Mouse (Mus musculus): ENCODE measurements around the gene Nadk. TPM values are rescaled to one million over a fixed set of nuclear protein-coding genes. Genes with fewer than 3 reads are reported as not detected.

The Nadk gene
- total and polyA plus RNA-seq, 3 experiments = 28.4 to 42.0 (median 33.2) TPM

- Histone ChIP-seq H3K27ac (no peak overlapping the region), H3K79me2 (replicated peaks; ENCODE audit: control insufficient read depth, insufficient read depth, low read length) (peaks cover 6% of the 10 kb centered on the region), H3K27me3 (ENCODE audit: control insufficient read depth, insufficient read depth, low read length) (no peaks in the 10 kb centered on the region), H3K4me3 (no peak overlapping the region), H3K4me1 (ENCODE audit: control insufficient read depth, insufficient read depth, low read length) (peaks cover 5% of the 10 kb centered on the region), H3K36me3 (ENCODE audit: control insufficient read depth, insufficient read depth, low read length) (peaks cover 44% of the 10 kb centered on the region), H3K9ac (ENCODE audit: low read depth, low read length) (no peak overlapping the region)
- no peak for DNase-seq
- WGBS = 61% methylated on average over 3 of the region's 3 CpGs
- TF ChIP-seq EP300 (IDR thresholded peaks at IDR 0.05; ENCODE audit: insufficient read depth, low read depth, low read length) (no peak), POLR2A (IDR thresholded peaks at IDR 0.05; ENCODE audit: insufficient read depth, low read depth, low read length) (no peak), CTCF (IDR thresholded peaks at IDR 0.05) (no peak)
- intact Hi-C loops (cut with DNase I) = loop anchor here (5.0 kb wide), 1 partner anchor 42 kb away; no protein-coding TSS in a partner anchor
These were observed 32.9 kb upstream of the Nadk start for GRCm38 (mm10) chr4:155529294-155529693.

GRCm38 (mm10) chr4:155549993-155550392 lies 12.2 kb upstream of the Nadk start:
- Histone ChIP-seq H3K79me2 (replicated peaks; ENCODE audit: control insufficient read depth, insufficient read depth, low read length) (peaks cover 2% of the 10 kb centered on the region), H3K27me3 (ENCODE audit: control insufficient read depth, insufficient read depth, low read length) (no peaks in the 10 kb centered on the region), H3K4me3 (no peak overlapping the region), H3K4me1 (ENCODE audit: control insufficient read depth, insufficient read depth, low read length) (no peaks in the 10 kb centered on the region; the same call in none of the 2 replicates), H3K36me3 (ENCODE audit: control insufficient read depth, insufficient read depth, low read length) (peaks cover 11% of the 10 kb centered on the region), H3K27ac (no peak overlapping the region), H3K9ac (ENCODE audit: low read depth, low read length) (no peak overlapping the region)
- intact Hi-C loops (cut with DNase I) = no loop called here
- DNase-seq = no peak
- WGBS = 77% methylated on average over 7 of the region's 7 CpGs
- TF ChIP-seq POLR2A (IDR thresholded peaks at IDR 0.05; ENCODE audit: insufficient read depth, low read depth, low read length) (no peak), EP300 (IDR thresholded peaks at IDR 0.05; ENCODE audit: insufficient read depth, low read depth, low read length) (no peak), CTCF (IDR thresholded peaks at IDR 0.05) (no peak)

GRCm38 (mm10) chr4:155550446-155550845 lies 11.7 kb upstream of the Nadk start:
- intact Hi-C loops (cut with DNase I) = no loop called here
- H3K4me1 ChIP-seq (ENCODE audit: control insufficient read depth, insufficient read depth, low read length) = no peaks in the 10 kb centered on the region; the same call in none of the 2 replicates
- no peaks in the 10 kb centered on the region for H3K27me3 ChIP-seq (ENCODE audit: control insufficient read depth, insufficient read depth, low read length)
- H3K79me2 ChIP-seq (replicated peaks; ENCODE audit: control insufficient read depth, insufficient read depth, low read length) = peaks cover 2% of the 10 kb centered on the region
- no peak for TF ChIP-seq EP300 (IDR thresholded peaks at IDR 0.05; ENCODE audit: insufficient read depth, low read depth, low read length)
- no peak for TF ChIP-seq CTCF (IDR thresholded peaks at IDR 0.05)
- TF ChIP-seq POLR2A (IDR thresholded peaks at IDR 0.05; ENCODE audit: insufficient read depth, low read depth, low read length) = no peak
- 55% methylated on average over 2 of the region's 2 CpGs for WGBS
- no peak overlapping the region for H3K4me3 ChIP-seq
- H3K36me3 ChIP-seq (ENCODE audit: control insufficient read depth, insufficient read depth, low read length) = peaks cover 14% of the 10 kb centered on the region
- H3K27ac ChIP-seq = no peak overlapping the region
- no peak for DNase-seq
- no peak overlapping the region for H3K9ac ChIP-seq (ENCODE audit: low read depth, low read length)

- no peak for DNase-seq
- H3K27me3 ChIP-seq (ENCODE audit: control insufficient read depth, insufficient read depth, low read length) = no peaks in the 10 kb centered on the region
- peaks cover 2% of the 10 kb centered on the region for H3K79me2 ChIP-seq (replicated peaks; ENCODE audit: control insufficient read depth, insufficient read depth, low read length)
- no peak overlapping the region for H3K27ac ChIP-seq
- 81% methylated on average over 4 of the region's 4 CpGs for WGBS
- intact Hi-C loops (cut with DNase I) = no loop called here
- H3K4me3 ChIP-seq = no peak overlapping the region
- peaks cover 13% of the 10 kb centered on the region for H3K36me3 ChIP-seq (ENCODE audit: control insufficient read depth, insufficient read depth, low read length)
- TF ChIP-seq CTCF (IDR thresholded peaks at IDR 0.05) = no peak
- no peak for TF ChIP-seq POLR2A (IDR thresholded peaks at IDR 0.05; ENCODE audit: insufficient read depth, low read depth, low read length)
- no peak for TF ChIP-seq EP300 (IDR thresholded peaks at IDR 0.05; ENCODE audit: insufficient read depth, low read depth, low read length)
- H3K4me1 ChIP-seq (ENCODE audit: control insufficient read depth, insufficient read depth, low read length) = no peaks in the 10 kb centered on the region; the same call in none of the 2 replicates
- no peak overlapping the region for H3K9ac ChIP-seq (ENCODE audit: low read depth, low read length)
These were observed 11.1 kb upstream of the Nadk start for GRCm38 (mm10) chr4:155551073-155551472.

- intact Hi-C loops (cut with DNase I) = no loop called here
- no peak for TF ChIP-seq POLR2A (IDR thresholded peaks at IDR 0.05; ENCODE audit: insufficient read depth, low read depth, low read length)
- TF ChIP-seq EP300 (IDR thresholded peaks at IDR 0.05; ENCODE audit: insufficient read depth, low read depth, low read length) = no peak
- no peak for TF ChIP-seq CTCF (IDR thresholded peaks at IDR 0.05)
- Histone ChIP-seq H3K4me3 (no peak overlapping the region), H3K27me3 (ENCODE audit: control insufficient read depth, insufficient read depth, low read length) (no peaks in the 10 kb centered on the region), H3K4me1 (ENCODE audit: control insufficient read depth, insufficient read depth, low read length) (no peaks in the 10 kb centered on the region; the same call in none of the 2 replicates), H3K27ac (no peak overlapping the region), H3K9ac (ENCODE audit: low read depth, low read length) (no peak overlapping the region), H3K36me3 (ENCODE audit: control insufficient read depth, insufficient read depth, low read length) (peaks cover 13% of the 10 kb centered on the region), H3K79me2 (replicated peaks; ENCODE audit: control insufficient read depth, insufficient read depth, low read length) (peaks cover 2% of the 10 kb centered on the region)
- DNase-seq = no peak
- WGBS = 85% methylated on average over 6 of the region's 6 CpGs
These were observed 9.2 kb upstream of the Nadk start for GRCm38 (mm10) chr4:155552917-155553532.

GRCm38 (mm10) chr4:155554880-155555279 lies 7.3 kb upstream of the Nadk start:
- WGBS = 47% methylated on average over 4 of the region's 4 CpGs
- H3K9ac ChIP-seq (ENCODE audit: low read depth, low read length) = no peak overlapping the region
- intact Hi-C loops (cut with DNase I) = no loop called here
- H3K4me3 ChIP-seq = no peak overlapping the region
- DNase-seq = no peak
- H3K27me3 ChIP-seq (ENCODE audit: control insufficient read depth, insufficient read depth, low read length) = no peaks in the 10 kb centered on the region
- no peak overlapping the region for H3K27ac ChIP-seq
- peaks cover 13% of the 10 kb centered on the region for H3K36me3 ChIP-seq (ENCODE audit: control insufficient read depth, insufficient read depth, low read length)
- H3K4me1 ChIP-seq (ENCODE audit: control insufficient read depth, insufficient read depth, low read length) = no peaks in the 10 kb centered on the region; the same call in 1 of the 2 replicates
- TF ChIP-seq POLR2A (IDR thresholded peaks at IDR 0.05; ENCODE audit: insufficient read depth, low read depth, low read length) (no peak), CTCF (IDR thresholded peaks at IDR 0.05) (no peak), EP300 (IDR thresholded peaks at IDR 0.05; ENCODE audit: insufficient read depth, low read depth, low read length) (no peak)
- H3K79me2 ChIP-seq (replicated peaks; ENCODE audit: control insufficient read depth, insufficient read depth, low read length) = peaks cover 2% of the 10 kb centered on the region
